Mouse (Mus musculus) liver, postnatal 0 days (tissue): Measurements from ENCODE around the gene Cd63. TPM values are rescaled to one million over a fixed set of nuclear protein-coding genes. Genes with fewer than 3 reads are reported as not detected.

ENCODE experiments used
- ATAC-seq: fragments of 200-750 bp; cut with Nextera tagmentation; 2 replicates; pipeline ENCODE4 v1.8.0; 2017; ENCODE audit warnings: mild to moderate bottlenecking, moderate library complexity
- DNase-seq: peaks from one replicate; pipeline ENCODE4 v3.0.0-alpha.2; 2016
- H3K27ac ChIP-seq: fragments of 300-500 bp; sonication (generic); 2 replicates; pipeline ENCODE4 v1.5.1; 2014; ENCODE audit warnings: antibody characterized with exemption, moderate library complexity, mild to moderate bottlenecking, low read depth
- H3K27me3 ChIP-seq: fragments of 300-500 bp; sonication (generic); 2 replicates; pipeline ENCODE4 v1.6.1; 2014; ENCODE audit warnings: low read length, control low read depth, mixed read lengths; ENCODE audit not compliant: insufficient read depth
- H3K36me3 ChIP-seq: fragments of 300-500 bp; sonication (generic); replicated peaks from 2 replicates; pipeline ENCODE4 v1.6.1; 2014; ENCODE audit warnings: mild to moderate bottlenecking, control low read depth, low read length, moderate library complexity, mixed read lengths; ENCODE audit not compliant: insufficient read depth
- H3K4me1 ChIP-seq: fragments of 300-500 bp; sonication (generic); 2 replicates; pipeline ENCODE4 v1.6.1; 2014; ENCODE audit warnings: antibody characterized with exemption, mild to moderate bottlenecking, control low read depth; ENCODE audit not compliant: insufficient read depth
- H3K4me2 ChIP-seq: fragments of 300-500 bp; sonication (generic); 2 replicates; pipeline ENCODE4 v1.6.1; 2014; ENCODE audit warnings: low read depth, mild to moderate bottlenecking, low read length, moderate library complexity, mixed read lengths
- H3K4me3 ChIP-seq: fragments of 300-500 bp; sonication (generic); 2 replicates; pipeline ENCODE4 v1.5.1; 2014; ENCODE audit warnings: low read depth, low read length
- H3K9ac ChIP-seq: fragments of 300-500 bp; sonication (generic); replicated peaks from 2 replicates; pipeline ENCODE4 v1.6.1; 2014; ENCODE audit warnings: mild to moderate bottlenecking, moderate library complexity
- H3K9me3 ChIP-seq: fragments of 300-500 bp; sonication (generic); 2 replicates; pipeline ENCODE4 v1.6.1; 2016; ENCODE audit warnings: mild to moderate bottlenecking, control low read depth, low read length, mixed read lengths
- CTCF ChIP-seq: sonication (generic); IDR thresholded peaks from 2 replicates; pipeline ENCODE4 v1.5.1; 2016; ENCODE audit warnings: antibody characterized with exemption, low read depth
- EP300 ChIP-seq: IDR thresholded peaks from 2 replicates; pipeline ENCODE4 v1.6.1; 2016; ENCODE audit warnings: antibody characterized with exemption, low read depth, mild to moderate bottlenecking
- WGBS: fragments of 180-500 bp; shearing (Covaris S2); extraction: QIAGEN DNeasy Blood & Tissue Kit; methylation state at CpG from one replicate; pipeline ENCODE4 v1.1.7; 2014; ENCODE audit not compliant: insufficient replicate concordance; 5-methylcytosine and 5-hydroxymethylcytosine counted together
- polyA plus RNA-seq: library from polyadenylated mRNA; unstranded; fragments of >200 nt; fragmentation: Nextera tagmentation; extraction: Ambion mirVana; gene quantifications from 2 replicates; pipeline ENCODE4 v1.2.1, GENCODE M21; 2015

Cd63 gene
- 271 and 296 TPM in 2 replicates for polyA plus RNA-seq

GRCm38 (mm10) chr10:128900698-128901097, at the start of gene Cd63:
TSS of gene Cd63 (plus strand) at chr10:128900989.
- H3K27ac ChIP-seq: 0 out of 2 replicates have a peak within 1 kb of the TSS, but pooled peaks have one; percentile 13
- DNase-seq (no peak), ATAC-seq (no peak)
- peaks cover 18% of the 10 kb centered on the region for H3K27me3 ChIP-seq
- 72% methylated on average over 3 of the region's 3 CpGs for WGBS
- no peak within 1 kb of the TSS for H3K9ac ChIP-seq
- TF ChIP-seq EP300 (no peak), CTCF (no peak)
- H3K36me3 ChIP-seq: no peaks in the 10 kb centered on the region
- no peaks in the 10 kb centered on the region for H3K9me3 ChIP-seq
- peak within 1 kb of the TSS; percentile 6 for H3K4me2 ChIP-seq
- H3K4me3 ChIP-seq: no peak within 1 kb of the TSS
- H3K4me1 ChIP-seq: peaks cover 4% of the 10 kb centered on the region; the same call in 1 of the 2 replicates

- Histone ChIP-seq H3K4me1 (no peaks in the 10 kb centered on the region), H3K4me2 (no peak overlapping the region), H3K27me3 (no peaks in the 10 kb centered on the region), H3K4me3 (no peak overlapping the region), H3K9me3 (no peaks in the 10 kb centered on the region), H3K36me3 (peaks cover 34% of the 10 kb centered on the region), H3K9ac (no peak overlapping the region), H3K27ac (no peak overlapping the region)
- DNase-seq (no peak), ATAC-seq (no peak)
- no peak for TF ChIP-seq CTCF
- no peak for TF ChIP-seq EP300
These were observed 39.6 kb upstream of the Cd63 start for GRCm38 (mm10) chr10:128861176-128861575.

DNA sequence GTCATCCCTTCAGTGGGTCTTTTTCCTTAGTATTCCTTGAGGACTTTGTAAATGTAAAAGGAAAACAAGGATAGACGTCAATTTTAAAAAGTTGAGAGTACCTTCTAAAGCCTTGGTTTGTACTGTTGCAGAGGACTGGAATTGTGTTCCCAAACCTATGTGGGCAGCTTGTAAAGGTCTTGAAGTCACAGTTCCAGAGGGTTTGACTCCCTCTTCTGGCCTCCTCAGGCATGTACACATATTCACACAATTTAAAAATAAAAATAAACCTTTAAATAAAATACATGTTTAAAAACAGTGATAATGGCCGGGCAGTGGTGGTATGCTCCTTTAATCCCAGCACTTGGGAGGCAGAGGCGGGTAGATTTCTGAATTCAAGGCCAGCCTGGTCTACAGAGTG, 34.7 kb upstream of the Cd63 start:
- TF ChIP-seq CTCF (peak; percentile 47), EP300 (no peak)
- H3K27me3 ChIP-seq: no peaks in the 10 kb centered on the region
- no peaks in the 10 kb centered on the region for H3K9me3 ChIP-seq
- peaks cover 33% of the 10 kb centered on the region for H3K36me3 ChIP-seq
- H3K4me3 ChIP-seq: no peak overlapping the region
- no peaks in the 10 kb centered on the region for H3K4me1 ChIP-seq
- WGBS: 81% methylated on average over 3 of the region's 3 CpGs
- ATAC-seq (no peak), DNase-seq (no peak)
- no peak overlapping the region for H3K9ac ChIP-seq
- H3K4me2 ChIP-seq: no peak overlapping the region
- no peak overlapping the region for H3K27ac ChIP-seq

DNA sequence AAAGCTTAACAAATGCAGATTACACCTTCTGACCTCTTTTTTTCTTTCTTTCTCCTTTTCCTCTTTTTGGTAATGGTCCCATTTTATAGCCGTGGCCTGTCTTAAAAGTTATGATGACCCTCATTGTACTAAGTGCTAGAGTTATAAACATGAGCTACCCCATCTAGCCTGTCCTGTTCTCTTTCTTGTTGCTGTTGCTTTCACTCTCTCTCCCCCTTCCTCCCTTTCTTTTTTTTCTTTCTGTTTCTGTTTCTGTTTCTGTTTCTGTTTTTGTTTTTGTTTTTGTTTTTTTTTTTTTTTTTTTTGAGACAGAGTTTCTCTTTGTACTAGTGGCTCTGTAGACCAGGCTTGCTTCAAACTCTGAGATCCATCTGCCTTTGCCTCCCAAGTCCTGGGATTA, 34.3 kb upstream of the Cd63 start:
- ATAC-seq (no peak), DNase-seq (no peak)
- Histone ChIP-seq H3K36me3 (peaks cover 30% of the 10 kb centered on the region), H3K9ac (no peak overlapping the region), H3K9me3 (no peaks in the 10 kb centered on the region), H3K27me3 (no peaks in the 10 kb centered on the region), H3K4me3 (no peak overlapping the region), H3K27ac (no peak overlapping the region), H3K4me1 (no peaks in the 10 kb centered on the region), H3K4me2 (no peak overlapping the region)
- TF ChIP-seq CTCF: no peak
- no peak for TF ChIP-seq EP300
- 88% methylated on average over 1 of the region's 1 CpGs for WGBS

DNA sequence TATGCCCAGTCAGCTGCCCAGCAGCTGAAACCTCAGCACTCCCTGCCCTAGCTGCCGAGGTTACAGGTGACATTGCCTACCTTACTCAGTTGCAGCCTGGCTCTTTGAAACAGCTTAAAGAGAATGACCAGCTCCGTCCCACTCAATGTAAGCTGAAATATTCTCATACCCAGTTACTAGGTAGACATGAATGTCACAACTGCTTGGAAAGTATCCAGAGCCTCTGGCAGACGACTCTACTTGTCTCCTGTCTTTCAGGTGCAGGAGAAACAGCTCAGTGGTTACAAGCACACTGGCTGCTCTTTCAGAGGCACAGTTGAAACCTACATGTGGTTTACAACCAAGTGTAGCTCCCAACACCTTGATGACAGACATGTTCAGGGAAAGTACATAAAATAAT, 30.4 kb upstream of the Cd63 start:
- Histone ChIP-seq H3K36me3 (peaks cover 49% of the 10 kb centered on the region), H3K9ac (no peak overlapping the region), H3K4me3 (no peak overlapping the region), H3K9me3 (no peaks in the 10 kb centered on the region), H3K27ac (no peak overlapping the region), H3K4me1 (no peaks in the 10 kb centered on the region), H3K27me3 (no peaks in the 10 kb centered on the region), H3K4me2 (no peak overlapping the region)
- DNase-seq: no peak
- WGBS: 78% methylated on average over 3 of the region's 3 CpGs
- TF ChIP-seq EP300 (no peak), CTCF (no peak)
- ATAC-seq: no peak

- no peak for ATAC-seq
- peaks cover 35% of the 10 kb centered on the region for H3K36me3 ChIP-seq
- no peaks in the 10 kb centered on the region for H3K4me1 ChIP-seq
- no peak overlapping the region for H3K27ac ChIP-seq
- H3K9me3 ChIP-seq: no peaks in the 10 kb centered on the region
- TF ChIP-seq CTCF: no peak
- TF ChIP-seq EP300: no peak
- H3K4me2 ChIP-seq: no peak overlapping the region
- no peaks in the 10 kb centered on the region for H3K27me3 ChIP-seq
- no peak for DNase-seq
- H3K4me3 ChIP-seq: no peak overlapping the region
- H3K9ac ChIP-seq: no peak overlapping the region
These were observed 22.5 kb upstream of the Cd63 start for GRCm38 (mm10) chr10:128878291-128878690.

GRCm38 (mm10) chr10:128878811-128879210, 22.0 kb upstream of the Cd63 start:
- no peak for DNase-seq
- no peaks in the 10 kb centered on the region for H3K9me3 ChIP-seq
- peaks cover 30% of the 10 kb centered on the region for H3K36me3 ChIP-seq
- no peaks in the 10 kb centered on the region for H3K4me1 ChIP-seq
- WGBS: 80% methylated on average over 2 of the region's 2 CpGs
- no peak for ATAC-seq
- H3K27ac ChIP-seq: no peak overlapping the region
- H3K27me3 ChIP-seq: no peaks in the 10 kb centered on the region
- H3K4me3 ChIP-seq: no peak overlapping the region
- TF ChIP-seq CTCF: no peak
- no peak for TF ChIP-seq EP300
- H3K4me2 ChIP-seq: no peak overlapping the region
- no peak overlapping the region for H3K9ac ChIP-seq
